Mouse (Mus musculus): Measurements from ENCODE around the gene Gdf11. TPM values are rescaled to one million over a fixed set of nuclear protein-coding genes. Genes with fewer than 3 reads are reported as not detected.

The Gdf11 gene
- total and polyA plus RNA-seq, 3 experiments, result 0.78 to 2.5 (median 2.0) TPM

DNA sequence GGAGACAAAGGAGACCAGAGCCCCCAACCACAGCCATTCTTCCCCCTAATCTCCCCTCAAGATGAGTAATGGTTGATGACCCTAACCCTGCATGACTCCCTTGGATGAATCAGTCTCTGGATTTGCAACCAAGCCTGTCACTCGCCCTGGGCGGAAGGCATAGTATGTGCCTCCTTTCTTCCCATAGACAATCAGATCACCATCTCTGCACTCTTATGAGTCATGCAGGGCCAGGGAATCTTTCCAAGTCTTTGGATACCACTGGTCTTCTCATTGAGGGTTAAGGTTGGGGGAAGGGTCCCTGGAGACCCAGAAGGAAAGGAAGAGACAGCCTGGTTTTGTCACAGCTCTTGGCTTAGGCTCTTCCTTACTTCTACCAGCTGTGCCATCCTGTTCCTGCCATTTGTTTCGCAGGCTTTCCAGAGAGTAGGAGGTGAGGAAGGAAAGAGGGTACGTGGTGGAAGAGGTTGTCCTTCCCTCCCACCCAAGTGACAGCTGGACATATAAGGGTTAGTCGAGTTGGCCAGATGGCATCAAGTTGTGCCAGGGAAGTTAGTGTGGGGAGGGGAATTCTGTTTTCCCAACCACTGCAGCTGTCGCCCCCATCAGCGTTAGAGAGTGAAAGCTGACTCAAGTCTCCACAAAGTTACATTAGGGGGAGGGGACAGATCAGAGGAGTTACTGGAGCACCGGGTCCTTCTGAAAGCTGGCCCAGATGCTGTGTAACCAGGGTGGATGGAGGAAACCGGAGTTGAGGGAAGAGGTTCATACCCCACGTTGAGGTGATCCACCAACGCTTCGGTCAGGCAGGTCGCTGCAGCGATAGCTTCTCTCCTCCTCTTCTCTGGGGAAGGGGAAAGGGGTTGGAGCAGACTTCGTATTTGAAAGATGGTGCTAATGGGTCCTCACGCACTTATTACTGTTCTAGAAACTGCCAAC, 30.6 kb upstream of the Gdf11 start:
- Histone ChIP-seq H3K79me2 (replicated peaks; ENCODE audit: control insufficient read depth, insufficient read depth, low read length) (no peaks in the 10 kb centered on the region), H3K9ac (ENCODE audit: low read depth, low read length) (peak overlapping the region; percentile 47; the same call in 1 of the 2 replicates), H3K27ac (peak overlapping the region; percentile 98), H3K36me3 (ENCODE audit: control insufficient read depth, insufficient read depth, low read length) (no peaks in the 10 kb centered on the region), H3K4me3 (peak overlapping the region; percentile 95), H3K4me1 (ENCODE audit: control insufficient read depth, insufficient read depth, low read length) (peaks cover 13% of the 10 kb centered on the region), H3K27me3 (ENCODE audit: control insufficient read depth, insufficient read depth, low read length) (no peaks in the 10 kb centered on the region)
- no peak for TF ChIP-seq EP300 (IDR thresholded peaks at IDR 0.05; ENCODE audit: insufficient read depth, low read depth, low read length)
- no peak for DNase-seq
- WGBS, result 44% methylated on average over 16 of the region's 16 CpGs
- intact Hi-C loops (cut with DNase I), result no loop called here

DNA sequence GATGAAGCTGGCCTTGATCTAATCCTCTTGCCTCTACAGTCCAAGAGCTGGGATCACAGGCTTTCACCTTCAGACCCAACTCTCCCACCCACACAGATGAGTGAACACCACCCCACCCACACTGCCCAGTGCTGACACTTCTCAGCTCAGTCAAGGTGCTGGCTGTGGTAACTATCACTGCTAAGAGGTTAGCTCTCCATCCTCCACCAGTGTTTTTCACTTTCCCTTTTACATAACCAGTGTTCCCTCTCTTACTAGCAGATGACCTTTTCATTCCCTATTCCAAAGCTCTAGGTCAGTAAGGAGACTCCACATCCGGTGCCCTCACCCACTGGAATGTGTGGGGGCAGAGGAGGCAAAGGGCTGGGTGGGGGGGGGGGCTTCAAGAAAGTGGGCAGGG, 29.7 kb upstream of the Gdf11 start:
- H3K4me1 ChIP-seq (ENCODE audit: control insufficient read depth, insufficient read depth, low read length), result peaks cover 13% of the 10 kb centered on the region
- H3K27ac ChIP-seq, result peak overlapping the region; percentile 98; the same call in 1 of the 2 replicates
- H3K9ac ChIP-seq (ENCODE audit: low read depth, low read length), result no peak overlapping the region
- DNase-seq, result no peak
- no peaks in the 10 kb centered on the region for H3K79me2 ChIP-seq (replicated peaks; ENCODE audit: control insufficient read depth, insufficient read depth, low read length)
- no peaks in the 10 kb centered on the region for H3K36me3 ChIP-seq (ENCODE audit: control insufficient read depth, insufficient read depth, low read length)
- H3K4me3 ChIP-seq, result no peak overlapping the region
- intact Hi-C loops (cut with DNase I), result no loop called here
- H3K27me3 ChIP-seq (ENCODE audit: control insufficient read depth, insufficient read depth, low read length), result no peaks in the 10 kb centered on the region
- TF ChIP-seq EP300 (IDR thresholded peaks at IDR 0.05; ENCODE audit: insufficient read depth, low read depth, low read length) (no peak), POLR2A (IDR thresholded peaks at IDR 0.05; ENCODE audit: insufficient read depth, low read depth, low read length) (no peak), CTCF (IDR thresholded peaks at IDR 0.05) (no peak)
- WGBS, result 27% methylated on average over 1 of the region's 1 CpGs

DNA sequence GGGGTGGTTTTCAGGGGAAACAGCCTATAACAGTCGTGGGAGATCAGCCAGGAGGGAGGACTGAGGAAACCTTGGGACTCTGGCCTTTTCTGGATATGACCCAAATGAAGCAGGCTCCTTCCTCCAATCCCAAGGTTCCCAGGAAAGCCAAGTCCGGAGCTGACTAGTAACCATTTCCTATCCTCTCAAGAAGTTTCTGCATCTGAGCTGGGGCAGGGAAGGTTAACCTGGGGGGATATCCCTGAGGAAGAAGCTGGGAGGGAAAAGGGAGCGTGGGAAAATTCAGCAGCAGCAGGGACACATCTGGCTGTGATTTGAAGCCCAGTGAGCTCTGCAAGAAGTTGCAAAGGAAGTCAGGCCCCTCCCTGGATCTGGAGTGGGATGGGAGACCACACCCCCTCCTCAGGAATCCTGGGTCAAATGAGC, 29.2 kb upstream of the Gdf11 start:
- peak overlapping the region; percentile 31; the same call in 1 of the 2 replicates for H3K9ac ChIP-seq (ENCODE audit: low read depth, low read length)
- DNase-seq, result peak; percentile 46 to 60
- intact Hi-C loops (cut with DNase I), result no loop called here
- H3K27me3 ChIP-seq (ENCODE audit: control insufficient read depth, insufficient read depth, low read length), result no peaks in the 10 kb centered on the region
- WGBS, result 25% methylated on average over 3 of the region's 3 CpGs
- H3K4me1 ChIP-seq (ENCODE audit: control insufficient read depth, insufficient read depth, low read length), result peaks cover 13% of the 10 kb centered on the region
- H3K4me3 ChIP-seq, result no peak overlapping the region
- H3K36me3 ChIP-seq (ENCODE audit: control insufficient read depth, insufficient read depth, low read length), result no peaks in the 10 kb centered on the region
- H3K27ac ChIP-seq, result peak overlapping the region; percentile 98
- TF ChIP-seq EP300 (IDR thresholded peaks at IDR 0.05; ENCODE audit: insufficient read depth, low read depth, low read length) (peak; percentile 31; the same call in 1 of the 2 replicates), CTCF (IDR thresholded peaks at IDR 0.05) (no peak), POLR2A (IDR thresholded peaks at IDR 0.05; ENCODE audit: insufficient read depth, low read depth, low read length) (no peak)
- no peaks in the 10 kb centered on the region for H3K79me2 ChIP-seq (replicated peaks; ENCODE audit: control insufficient read depth, insufficient read depth, low read length)

DNA sequence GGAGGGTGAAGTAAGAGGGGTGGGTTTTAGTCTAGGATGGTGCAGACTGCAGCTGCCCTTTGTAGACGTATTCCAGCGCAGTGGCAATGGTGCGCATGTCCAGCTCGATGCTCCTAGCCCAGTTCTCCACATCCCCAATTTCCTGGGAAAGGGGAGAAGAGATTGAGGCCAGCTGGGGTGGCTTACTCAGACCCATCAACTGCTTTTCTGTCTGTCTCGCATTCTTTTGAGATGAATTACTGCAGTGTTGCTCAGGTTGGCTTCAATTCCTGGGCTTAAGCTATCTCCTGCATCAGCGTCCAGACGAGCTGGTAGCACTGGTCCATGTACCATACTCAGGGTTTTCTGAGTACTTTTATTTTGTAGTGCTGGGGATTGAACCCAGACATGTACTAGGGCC, 28.4 kb upstream of the Gdf11 start:
- Histone ChIP-seq H3K27ac (peak overlapping the region; percentile 57), H3K4me1 (ENCODE audit: control insufficient read depth, insufficient read depth, low read length) (peaks cover 13% of the 10 kb centered on the region), H3K27me3 (ENCODE audit: control insufficient read depth, insufficient read depth, low read length) (no peaks in the 10 kb centered on the region), H3K36me3 (ENCODE audit: control insufficient read depth, insufficient read depth, low read length) (no peaks in the 10 kb centered on the region), H3K4me3 (no peak overlapping the region), H3K79me2 (replicated peaks; ENCODE audit: control insufficient read depth, insufficient read depth, low read length) (no peaks in the 10 kb centered on the region), H3K9ac (ENCODE audit: low read depth, low read length) (no peak overlapping the region)
- no peak for DNase-seq
- TF ChIP-seq POLR2A (IDR thresholded peaks at IDR 0.05; ENCODE audit: insufficient read depth, low read depth, low read length) (no peak), CTCF (IDR thresholded peaks at IDR 0.05) (no peak), EP300 (IDR thresholded peaks at IDR 0.05; ENCODE audit: insufficient read depth, low read depth, low read length) (no peak)
- WGBS, result 71% methylated on average over 7 of the region's 7 CpGs
- intact Hi-C loops (cut with DNase I), result loop anchor here (5.0 kb wide), 1 partner anchor 57 kb away; no protein-coding TSS in a partner anchor

DNA sequence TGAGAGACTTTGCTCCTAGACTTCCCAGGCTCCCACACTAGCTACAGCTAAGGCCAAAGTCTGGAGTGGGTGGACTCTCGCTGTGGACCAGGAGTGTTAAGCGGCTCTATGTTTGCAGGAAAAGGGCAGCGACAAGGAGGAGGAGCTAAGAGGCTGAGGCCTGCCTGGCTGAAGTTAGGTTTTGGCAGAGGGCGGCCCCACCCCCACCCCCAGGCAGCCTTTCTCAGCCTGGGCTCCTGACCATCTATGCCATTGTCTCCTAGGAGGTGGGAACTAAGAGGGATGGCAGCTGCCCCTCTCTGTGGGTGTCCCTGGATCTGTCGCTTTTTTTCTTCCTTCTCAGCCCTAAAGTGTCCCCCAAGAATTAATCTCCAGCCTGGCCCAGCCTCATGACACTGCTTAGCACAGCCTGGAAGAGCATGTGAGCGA, 27.7 kb upstream of the Gdf11 start:
- no peak overlapping the region for H3K9ac ChIP-seq (ENCODE audit: low read depth, low read length)
- H3K4me1 ChIP-seq (ENCODE audit: control insufficient read depth, insufficient read depth, low read length), result peaks cover 12% of the 10 kb centered on the region
- no peak overlapping the region for H3K4me3 ChIP-seq
- H3K27ac ChIP-seq, result peak overlapping the region; percentile 57
- H3K27me3 ChIP-seq (ENCODE audit: control insufficient read depth, insufficient read depth, low read length), result no peaks in the 10 kb centered on the region
- H3K79me2 ChIP-seq (replicated peaks; ENCODE audit: control insufficient read depth, insufficient read depth, low read length), result no peaks in the 10 kb centered on the region
- 0 out of 2 replicates have a peak, but pooled peaks have one; percentile 11 for TF ChIP-seq POLR2A (IDR thresholded peaks at IDR 0.05; ENCODE audit: insufficient read depth, low read depth, low read length)
- TF ChIP-seq CTCF (IDR thresholded peaks at IDR 0.05), result no peak
- TF ChIP-seq EP300 (IDR thresholded peaks at IDR 0.05; ENCODE audit: insufficient read depth, low read depth, low read length), result no peak
- DNase-seq, result peak; percentile 51 to 58
- no peaks in the 10 kb centered on the region for H3K36me3 ChIP-seq (ENCODE audit: control insufficient read depth, insufficient read depth, low read length)
- 37% methylated on average over 6 of the region's 6 CpGs for WGBS
- intact Hi-C loops (cut with DNase I), result loop anchor here (5.0 kb wide), 1 partner anchor 58 kb away; no protein-coding TSS in a partner anchor

DNA sequence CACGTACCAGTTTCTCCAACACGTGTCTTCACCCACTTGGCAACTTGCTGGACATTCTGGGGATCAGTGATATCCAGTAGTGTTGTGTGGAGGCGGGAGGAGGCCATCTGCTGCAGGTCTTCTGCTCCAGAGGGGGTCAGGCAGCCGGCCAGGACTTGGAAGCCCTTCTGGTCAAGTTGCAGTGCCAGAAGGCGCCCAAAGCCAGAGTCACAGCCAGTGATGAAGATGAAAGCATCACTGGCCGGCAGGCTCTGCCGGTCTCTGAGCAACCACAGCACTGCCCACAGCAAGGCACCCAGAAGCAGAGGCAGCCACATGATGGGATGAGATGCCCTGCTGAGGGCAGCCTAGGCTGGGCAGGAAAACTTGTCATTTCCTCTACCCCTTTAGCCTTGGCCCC, 26.7 kb upstream of the Gdf11 start:
- no peaks in the 10 kb centered on the region for H3K79me2 ChIP-seq (replicated peaks; ENCODE audit: control insufficient read depth, insufficient read depth, low read length)
- WGBS, result 46% methylated on average over 7 of the region's 7 CpGs
- no peaks in the 10 kb centered on the region for H3K27me3 ChIP-seq (ENCODE audit: control insufficient read depth, insufficient read depth, low read length)
- no peaks in the 10 kb centered on the region for H3K36me3 ChIP-seq (ENCODE audit: control insufficient read depth, insufficient read depth, low read length)
- peak overlapping the region; percentile 33 for H3K9ac ChIP-seq (ENCODE audit: low read depth, low read length)
- peak; percentile 56 to 64 for DNase-seq
- H3K4me3 ChIP-seq, result no peak overlapping the region
- peak overlapping the region; percentile 57 for H3K27ac ChIP-seq
- TF ChIP-seq POLR2A (IDR thresholded peaks at IDR 0.05; ENCODE audit: insufficient read depth, low read depth, low read length) (0 out of 2 replicates have a peak, but pooled peaks have one; percentile 17), CTCF (IDR thresholded peaks at IDR 0.05) (no peak)
- intact Hi-C loops (cut with DNase I), result loop anchor here (5.0 kb wide), 1 partner anchor 59 kb away; no protein-coding TSS in a partner anchor
- H3K4me1 ChIP-seq (ENCODE audit: control insufficient read depth, insufficient read depth, low read length), result peaks cover 9% of the 10 kb centered on the region

Data from heart, adult 2 months (tissue).